13 mouse cellular contexts compared by ENCODE assay signal in genomic region chr9:63098887-63099286, GRCm38 (mm10). TPM values are rescaled to one million over a fixed set of nuclear protein-coding genes. Genes with fewer than 3 reads are reported as not detected.
"Had no signal": no experiment of that assay in that cellular context is flagged by ENCODE, and none has a peak within 500 bp of the region (broad histone marks: within the 10 kb centered on the region; RNA-seq: fewer than 3 reads in every experiment).

No protein-coding gene starts in this region.

- H3K36me3 ChIP-seq: liver, embryonic 13.5 days; midbrain, embryonic 15.5 days; neural tube, embryonic 12.5 days had no signal

- H3K4me3 ChIP-seq: left cerebral cortex, adult 2 months; liver, embryonic 13.5 days; megakaryocyte, embryonic 14.5 days; midbrain, embryonic 15.5 days; neural tube, embryonic 12.5 days had no signal

- H3K9me3 ChIP-seq: liver, embryonic 13.5 days; midbrain, embryonic 15.5 days had no signal

- H3K27me3 ChIP-seq: liver, embryonic 13.5 days; midbrain, embryonic 15.5 days; neural tube, embryonic 12.5 days had no signal

- H3K9ac ChIP-seq: liver, embryonic 13.5 days; midbrain, embryonic 15.5 days; neural tube, embryonic 12.5 days had no signal

- ATAC-seq: intestine, postnatal 0 days; midbrain, embryonic 15.5 days had no signal

- DNase-seq: liver, embryonic 13.5 days; lung, adult 2 months; lung, postnatal 14 days; thymus, adult 2 months; thymus, postnatal 36 days had no signal

- H3K4me1 ChIP-seq: liver, embryonic 13.5 days; midbrain, embryonic 15.5 days; neural tube, embryonic 12.5 days had no signal

- H3K27ac ChIP-seq: left cerebral cortex, adult 2 months; liver, embryonic 13.5 days; macrophage; midbrain, embryonic 15.5 days; neural tube, embryonic 12.5 days had no signal

- H3K4me2 ChIP-seq: liver, embryonic 13.5 days; midbrain, embryonic 11.5 days; midbrain, embryonic 15.5 days; neural tube, embryonic 12.5 days had no signal

RNA-seq across cellular contexts. Expression of gene Skor1, which starts 49.9 kb away (rescaled TPM):
- polyA plus RNA-seq: intestine, postnatal 0 days; kidney, embryonic 16.5 days; liver, embryonic 13.5 days had no signal
